In the genomic region with DNA sequence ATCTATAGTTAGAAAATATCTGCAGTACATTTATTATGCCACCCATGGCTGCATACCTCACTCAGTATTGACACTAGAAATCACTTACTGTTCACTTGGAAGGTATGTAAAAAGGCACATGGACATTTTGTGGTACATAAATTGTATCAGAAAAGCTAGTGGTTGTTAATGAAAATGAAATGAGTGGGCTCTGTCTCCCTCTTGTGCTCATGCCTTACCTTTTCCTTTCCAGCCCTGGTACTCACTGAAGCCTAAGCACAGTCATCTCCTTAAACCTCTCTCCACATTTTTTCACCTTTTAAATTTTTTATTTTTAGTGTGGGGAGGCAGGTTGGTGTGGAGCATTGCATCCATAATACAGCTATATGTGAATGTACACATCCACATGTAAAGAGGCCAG, we compare ENCODE assay signal across 10 mouse cellular contexts.
A peak's percentile ranks its signal among the peaks of the same experiment; 100 is the strongest.
DNase-seq lines count a peak whose midpoint lies in the region; ATAC-seq and TF ChIP-seq lines count a peak whose summit lies in the region.
"Had no signal": no experiment of that assay in that cellular context is flagged by ENCODE, and none has a peak within 500 bp of the region (broad histone marks: within the 10 kb centered on the region; RNA-seq: fewer than 3 reads in every experiment).

No protein-coding gene starts in this region.

- no peak overlapping the region for H3K27ac ChIP-seq in forebrain, postnatal 0 days (ENCODE audit: low read depth, low read length)
- no peak overlapping the region for H3K27ac ChIP-seq in forebrain, embryonic 12.5 days
- no peak overlapping the region for H3K27ac ChIP-seq in limb, embryonic 14.5 days (replicated peaks; ENCODE audit: low read depth, low read length)
- no peak overlapping the region for H3K27ac ChIP-seq in limb, embryonic 10.5 days
- H3K27ac ChIP-seq: liver, embryonic 15.5 days had no signal

- no peak for TF ChIP-seq POLR2A in limb, embryonic 14.5 days (IDR thresholded peaks at IDR 0.05; ENCODE audit: borderline replicate concordance, extremely low read depth, insufficient read depth, insufficient read length)

- no peak overlapping the region for H3K4me2 ChIP-seq in forebrain, postnatal 0 days (ENCODE audit: low read depth)
- H3K4me2 ChIP-seq in forebrain, embryonic 12.5 days = no peak overlapping the region
- H3K4me2 ChIP-seq in limb, embryonic 14.5 days (replicated peaks; ENCODE audit: low read depth, low read length, severe bottlenecking) = no peak overlapping the region
- H3K4me2 ChIP-seq: liver, embryonic 15.5 days had no signal

- no peaks in the 10 kb centered on the region for H3K27me3 ChIP-seq in forebrain, postnatal 0 days (ENCODE audit: insufficient read depth, low read length)
- H3K27me3 ChIP-seq in forebrain, embryonic 12.5 days = no peaks in the 10 kb centered on the region
- no peaks in the 10 kb centered on the region for H3K27me3 ChIP-seq in limb, embryonic 14.5 days (ENCODE audit: control insufficient read depth, insufficient read depth, low read length)
- no peaks in the 10 kb centered on the region for H3K27me3 ChIP-seq in limb, embryonic 10.5 days (ENCODE audit: low read depth, poor library complexity, severe bottlenecking)
- H3K27me3 ChIP-seq: liver, embryonic 15.5 days had no signal

- no peak for ATAC-seq in forebrain, postnatal 0 days
- no peak for ATAC-seq in forebrain, embryonic 12.5 days (ENCODE audit: low FRiP score)
- no peak for ATAC-seq in limb, embryonic 14.5 days (ENCODE audit: low FRiP score, low read depth)
- ATAC-seq: intestine, embryonic 16.5 days had no signal

- H3K9me3 ChIP-seq in forebrain, postnatal 0 days (ENCODE audit: low read length) = no peaks in the 10 kb centered on the region
- H3K9me3 ChIP-seq in forebrain, embryonic 12.5 days = no peaks in the 10 kb centered on the region
- H3K9me3 ChIP-seq in limb, embryonic 14.5 days (ENCODE audit: control insufficient read depth, low read length) = no peaks in the 10 kb centered on the region; the same call in 1 of the 2 replicates
- H3K9me3 ChIP-seq in limb, embryonic 10.5 days (replicated peaks) = no peaks in the 10 kb centered on the region
- H3K9me3 ChIP-seq: liver, embryonic 15.5 days had no signal

- H3K4me3 ChIP-seq in forebrain, postnatal 0 days (ENCODE audit: low read depth, low read length) = no peak overlapping the region
- no peak overlapping the region for H3K4me3 ChIP-seq in forebrain, embryonic 12.5 days (replicated peaks)
- H3K4me3 ChIP-seq in limb, embryonic 14.5 days (replicated peaks; ENCODE audit: low read length) = no peak overlapping the region
- H3K4me3 ChIP-seq in limb, embryonic 10.5 days = no peak overlapping the region
- H3K4me3 ChIP-seq: liver, embryonic 15.5 days had no signal

- H3K9ac ChIP-seq in forebrain, postnatal 0 days = no peak overlapping the region
- H3K9ac ChIP-seq in forebrain, embryonic 12.5 days = no peak overlapping the region
- H3K9ac ChIP-seq in limb, embryonic 14.5 days (ENCODE audit: low read depth, low read length, severe bottlenecking) = no peak overlapping the region
- H3K9ac ChIP-seq: liver, embryonic 15.5 days had no signal

- DNase-seq in forebrain, postnatal 0 days = peak; percentile 32
- DNase-seq in limb, embryonic 14.5 days (ENCODE audit: low spot score) = peak; percentile 10
- no peak for DNase-seq in limb, embryonic 10.5 days (ENCODE audit: low spot score)
- peak; percentile 6 for DNase-seq in 416B (ENCODE audit: low read depth)
- DNase-seq in Muller cell, postnatal 12 days (ENCODE audit: inconsistent ontology term) = peak; percentile 25
- DNase-seq in embryo, embryonic 10.5 days (ENCODE audit: low spot score) = no peak
- no peak for DNase-seq in embryo, embryonic 10 days (ENCODE audit: low spot score)

- TF ChIP-seq CTCF in forebrain, postnatal 0 days (IDR thresholded peaks at IDR 0.05; ENCODE audit: low read depth) = peak; percentile 55

- no peaks in the 10 kb centered on the region for H3K4me1 ChIP-seq in forebrain, postnatal 0 days (ENCODE audit: insufficient read depth)
- H3K4me1 ChIP-seq in forebrain, embryonic 12.5 days = no peaks in the 10 kb centered on the region
- H3K4me1 ChIP-seq in limb, embryonic 14.5 days (ENCODE audit: control insufficient read depth, insufficient read depth, low read length) = no peaks in the 10 kb centered on the region
- peaks cover 6% of the 10 kb centered on the region; the same call in 1 of the 2 replicates for H3K4me1 ChIP-seq in limb, embryonic 10.5 days
- H3K4me1 ChIP-seq: liver, embryonic 15.5 days had no signal

- peaks cover 13% of the 10 kb centered on the region for H3K36me3 ChIP-seq in forebrain, postnatal 0 days (ENCODE audit: insufficient read depth)
- no peaks in the 10 kb centered on the region; the same call in 1 of the 2 replicates for H3K36me3 ChIP-seq in forebrain, embryonic 12.5 days (replicated peaks)
- H3K36me3 ChIP-seq in limb, embryonic 14.5 days (ENCODE audit: control insufficient read depth, insufficient read depth, low read length) = 0 out of 2 replicates have a peak, but pooled peaks cover 4% of the 10 kb centered on the region
- H3K36me3 ChIP-seq in limb, embryonic 10.5 days = no peaks in the 10 kb centered on the region
- H3K36me3 ChIP-seq: liver, embryonic 15.5 days had no signal

Comparison
In these comparisons a context has a peak if more than half of its experiments do, and no peak if none do; other contexts are left out.
1. DNase-seq: peak in forebrain, postnatal 0 days (single experiment), limb, embryonic 14.5 days (single experiment), 416B (single experiment) and Muller cell, postnatal 12 days (single experiment); none in limb, embryonic 10.5 days (single experiment), embryo, embryonic 10.5 days (single experiment) and embryo, embryonic 10 days (single experiment).